Mouse (Mus musculus) spleen, adult 2 months (tissue): ENCODE data around the gene Dync1i1.

Source experiments
- CTCF ChIP-seq: fragments of 200-500 bp; IDR thresholded peaks from 2 replicates; pipeline ENCODE4 v1.5.1; 2011; ENCODE audit warnings: mild to moderate bottlenecking, inconsistent platforms; ENCODE audit not compliant: insufficient read depth, insufficient read length, insufficient replicate concordance; ENCODE audit errors: extremely low read depth
- POLR2A ChIP-seq: fragments of 200-500 bp; IDR thresholded peaks from 2 replicates; pipeline ENCODE4 v1.6.1; 2011; ENCODE audit warnings: low read depth, low read length, inconsistent platforms

- TF ChIP-seq POLR2A: no peak
- TF ChIP-seq CTCF: no peak
These were observed 285.9 kb downstream of the Dync1i1 start for GRCm38 (mm10) chr6:6011364-6011763.
